In genomic region chr1:74094497-74095270, GRCm38 (mm10) we compare ENCODE assay signal across 10 mouse cellular contexts. TPM values are rescaled to one million over a fixed set of nuclear protein-coding genes. Genes with fewer than 3 reads are reported as not detected.
A peak's percentile ranks its signal among the peaks of the same experiment; 100 is the strongest.
DNase-seq lines count a peak whose midpoint lies in the region; ATAC-seq lines count a peak whose summit lies in the region.
"Had no signal": no experiment of that assay in that cellular context is flagged by ENCODE, and none has a peak within 500 bp of the region (broad histone marks: within the 10 kb centered on the region; RNA-seq: fewer than 3 reads in every experiment).

No protein-coding gene starts in this region.

- H3K4me2 ChIP-seq in heart, embryonic 11.5 days = no peak overlapping the region
- H3K4me2 ChIP-seq in stomach, embryonic 16.5 days (ENCODE audit: low read depth, low read length) = no peak overlapping the region
- H3K4me2 ChIP-seq: heart, embryonic 15.5 days had no signal

- ATAC-seq in heart, embryonic 11.5 days (replicated peaks; ENCODE audit: insufficient number of reproducible peaks, low FRiP score, low TSS enrichment) = no peak
- ATAC-seq in hematopoietic stem cell, adult 5-6 weeks (replicated peaks in 1 of 2; ENCODE audit: insufficient read depth in 1 of 2, low FRiP score in 2 of 2, low TSS enrichment in 1 of 2, low read depth in 1 of 2, poor library complexity in 2 of 2, severe bottlenecking in 2 of 2) = peak; percentile 57 to 65
- peak; percentile 27; the same call in 1 of the 2 replicates for ATAC-seq in stomach, embryonic 16.5 days (ENCODE audit: insufficient read depth, low FRiP score)

- intact Hi-C loops in heart, postnatal 10 days (cut with DNase I) = no loop called here
- intact Hi-C loops in gastrocnemius, postnatal 36 days (cut with DNase I) = no loop called here

- no peaks in the 10 kb centered on the region for H3K36me3 ChIP-seq in heart, embryonic 11.5 days (ENCODE audit: control insufficient read depth, insufficient read depth, low read length)
- H3K36me3 ChIP-seq in stomach, embryonic 16.5 days (ENCODE audit: control insufficient read depth, insufficient read depth, low read length) = no peaks in the 10 kb centered on the region
- H3K36me3 ChIP-seq: heart, embryonic 15.5 days had no signal

- peak; percentile 41 to 51 for DNase-seq in heart, postnatal 10 days
- peak; percentile 43 to 44 for DNase-seq in spleen, adult 18-20 months
- no peak for DNase-seq in spleen, adult 12 weeks (ENCODE audit: low spot score)
- no peak for DNase-seq in thymus, postnatal 36 days
- DNase-seq in gastrocnemius, postnatal 36 days = no peak

- 29% methylated on average over 7 of the region's 7 CpGs for WGBS in heart, embryonic 11.5 days (ENCODE audit: insufficient replicate concordance)
- 41% methylated on average over 7 of the region's 7 CpGs for WGBS in stomach, embryonic 16.5 days

- H3K4me1 ChIP-seq in heart, embryonic 11.5 days (ENCODE audit: control insufficient read depth, insufficient read depth, low read length) = peaks cover 45% of the 10 kb centered on the region
- peaks cover 34% of the 10 kb centered on the region for H3K4me1 ChIP-seq in stomach, embryonic 16.5 days (ENCODE audit: control insufficient read depth, insufficient read depth, low read length)

- H3K9me3 ChIP-seq in heart, embryonic 11.5 days (replicated peaks; ENCODE audit: control insufficient read depth, low read length) = no peaks in the 10 kb centered on the region
- H3K9me3 ChIP-seq in stomach, embryonic 16.5 days (replicated peaks; ENCODE audit: control insufficient read depth, low read length) = no peaks in the 10 kb centered on the region
- H3K9me3 ChIP-seq: heart, embryonic 15.5 days had no signal

- H3K27ac ChIP-seq in heart, embryonic 11.5 days (ENCODE audit: low read depth, low read length) = no peak overlapping the region
- no peak overlapping the region for H3K27ac ChIP-seq in stomach, embryonic 16.5 days (ENCODE audit: low read length)
- H3K27ac ChIP-seq: heart, embryonic 15.5 days had no signal

- H3K9ac ChIP-seq in heart, embryonic 11.5 days (ENCODE audit: low read depth, low read length) = no peak overlapping the region
- 0 out of 2 replicates have a peak overlapping the region, but pooled peaks have one; percentile 16 for H3K9ac ChIP-seq in stomach, embryonic 16.5 days (ENCODE audit: low read length)
- H3K9ac ChIP-seq: heart, embryonic 15.5 days had no signal

- peaks cover 22% of the 10 kb centered on the region for H3K27me3 ChIP-seq in heart, embryonic 11.5 days (ENCODE audit: control insufficient read depth, insufficient read depth, low read length)
- H3K27me3 ChIP-seq in stomach, embryonic 16.5 days (ENCODE audit: control insufficient read depth, insufficient read depth, low read length) = peaks cover 16% of the 10 kb centered on the region

- H3K4me3 ChIP-seq in heart, embryonic 11.5 days (ENCODE audit: low read depth, low read length) = no peak overlapping the region
- no peak overlapping the region for H3K4me3 ChIP-seq in stomach, embryonic 16.5 days (replicated peaks; ENCODE audit: low read length)
- H3K4me3 ChIP-seq: heart, embryonic 15.5 days had no signal

RNA-seq across cellular contexts. Expression of gene Tns1, which starts 29.6 kb away (rescaled TPM):
- total RNA-seq in heart, postnatal 10 days (2021) = 100 to 1,000 TPM; 532 to 688 TPM
- 71.9 and 75.6 TPM in 2 replicates for polyA plus RNA-seq in heart, embryonic 11.5 days (2014; fragmentation: Nextera tagmentation; extraction: Ambion mirVana)
- total RNA-seq in hematopoietic stem cell, adult 5-6 weeks (2017) = 16.1 and 39.1 TPM in 2 replicates
- 42.1 and 45.0 TPM in 2 replicates for polyA plus RNA-seq in stomach, embryonic 16.5 days (2015; fragmentation: Nextera tagmentation; extraction: Ambion mirVana)
- 100 to 1,000 TPM; 194 to 248 TPM for total RNA-seq in gastrocnemius, postnatal 36 days (2021)

RNA-seq across cellular contexts. Expression of gene Rufy4, which starts 30.7 kb away (rescaled TPM):
- total RNA-seq in heart, postnatal 10 days (2021) = 1 to 10 TPM; 1.2 to 1.5 TPM
- polyA plus RNA-seq in heart, embryonic 11.5 days (2014; fragmentation: Nextera tagmentation; extraction: Ambion mirVana) = 0.21 and 0.39 TPM in 2 replicates
- 2.3 and 2.7 TPM in 2 replicates for total RNA-seq in hematopoietic stem cell, adult 5-6 weeks (2017)
- 0.25 and 0.44 TPM in 2 replicates for polyA plus RNA-seq in stomach, embryonic 16.5 days (2015; fragmentation: Nextera tagmentation; extraction: Ambion mirVana)
- under 1 TPM in 1 of 2 experiments, not detected in 1; 0.10 TPM for total RNA-seq in gastrocnemius, postnatal 36 days (2021)
- polyA plus RNA-seq: liver, embryonic 16.5 days had no signal

RNA-seq across cellular contexts. Expression of gene Cxcr2, which starts 59.1 kb away (rescaled TPM):
- total RNA-seq in heart, postnatal 10 days (2021) = under 1 TPM; 0.14 to 0.17 TPM
- 0.07 TPM in 1 of 2 replicates, not detected in the other for polyA plus RNA-seq in heart, embryonic 11.5 days (2014; fragmentation: Nextera tagmentation; extraction: Ambion mirVana)
- 9.0 and 19.4 TPM in 2 replicates for total RNA-seq in hematopoietic stem cell, adult 5-6 weeks (2017)
- polyA plus RNA-seq in stomach, embryonic 16.5 days (2015; fragmentation: Nextera tagmentation; extraction: Ambion mirVana) = 0.52 and 0.94 TPM in 2 replicates
- total RNA-seq in gastrocnemius, postnatal 36 days (2021) = not detected

Comparison
In these comparisons a context has a peak if more than half of its experiments do, and no peak if none do; other contexts are left out.
1. DNase-seq: peak in heart, postnatal 10 days (2 of 2) and spleen, adult 18-20 months (2 of 2); none in spleen, adult 12 weeks (single experiment), thymus, postnatal 36 days (0 of 2) and gastrocnemius, postnatal 36 days (0 of 2).